Mouse (Mus musculus): ENCODE measurements around the gene Orai2. TPM values are rescaled to one million over a fixed set of nuclear protein-coding genes. Genes with fewer than 3 reads are reported as not detected.

Orai2 gene
- 2.9 and 3.8 TPM in 2 replicates for polyA plus RNA-seq (2012; rRNA removed)

GRCm38 (mm10) chr5:136170512-136171362 lies at the start of gene Orai2:
Gene Orai2 (minus strand): TSS chr5:136170713.

GRCm38 (mm10) chr5:136198474-136199391 lies 28.2 kb upstream of the Orai2 start, which contains the start of gene Prkrip1:
Gene Prkrip1 (minus strand): TSS chr5:136198963.

GRCm38 (mm10) chr5:136135571-136136291 lies 34.8 kb downstream of the Orai2 start, which contains the start of the genes Lrwd1 and Alkbh4:
Gene Lrwd1 (minus strand): TSS chr5:136136074.
Gene Alkbh4 (plus strand): TSS chr5:136136146.

GRCm38 (mm10) chr5:136115891-136116783 lies 54.4 kb downstream of the Orai2 start, which contains the start of gene Polr2j:
Gene Polr2j (plus strand): TSS chr5:136116631.

Other genes with a start within 250 kb of the Orai2 start
- gene Ywhag, start 236.1 kb downstream of the Orai2 start, polyA plus RNA-seq (2012; rRNA removed), result 22.8 and 28.2 TPM in 2 replicates
- gene Ssc4d, start 196.2 kb downstream of the Orai2 start, polyA plus RNA-seq (2012; rRNA removed), result 1.8 and 2.7 TPM in 2 replicates
- not detected in 2 replicates for gene Zp3, start 190.6 kb downstream of the Orai2 start, polyA plus RNA-seq (2012; rRNA removed)
- gene Dtx2, start 175.9 kb downstream of the Orai2 start, polyA plus RNA-seq (2012; rRNA removed), result 3.1 and 3.7 TPM in 2 replicates
- gene Upk3b, start 132.2 kb downstream of the Orai2 start, polyA plus RNA-seq (2012; rRNA removed), result 1.6 and 1.8 TPM in 2 replicates
- 0.85 TPM in 1 of 2 replicates, not detected in the other for gene Upk3bl, start 116.2 kb downstream of the Orai2 start, polyA plus RNA-seq (2012; rRNA removed)
- 1.3 and 1.6 TPM in 2 replicates for gene Rasa4, start 86.8 kb downstream of the Orai2 start, polyA plus RNA-seq (2012; rRNA removed)
- 89.2 and 101 TPM in 2 replicates for gene Polr2j, start 54.1 kb downstream of the Orai2 start, polyA plus RNA-seq (2012; rRNA removed)
- 40.2 and 45.9 TPM in 2 replicates for gene Lrwd1, start 34.6 kb downstream of the Orai2 start, polyA plus RNA-seq (2012; rRNA removed)
- gene Alkbh4, start 34.6 kb downstream of the Orai2 start, polyA plus RNA-seq (2012; rRNA removed), result 7.4 and 8.4 TPM in 2 replicates
- 16.1 and 17.9 TPM in 2 replicates for gene Prkrip1, start 28.2 kb upstream of the Orai2 start, polyA plus RNA-seq (2012; rRNA removed)
- gene Sh2b2, start 75.8 kb upstream of the Orai2 start, polyA plus RNA-seq (2012; rRNA removed), result 1.8 and 1.9 TPM in 2 replicates